Mouse (Mus musculus) myocyte (in vitro differentiated cells): ENCODE measurements around the gene Mad1l1.

ENCODE experiments used
- MAX ChIP-seq: IDR thresholded peaks from one replicate; pipeline ENCODE4 v1.6.1; 2011; ENCODE audit warnings: low read depth, mild to moderate bottlenecking, control low read depth
- MYOD1 ChIP-seq, 3 experiments: IDR thresholded peaks; one replicate each; pipeline ENCODE4 v1.6.1; 2011; ENCODE audit warnings: control low read depth in 2 of 3, low read depth in 2 of 3, mild to moderate bottlenecking in 2 of 3, moderate library complexity in 1 of 3; ENCODE audit not compliant: insufficient read length in 2 of 3, control insufficient read depth in 1 of 3
- MYOG ChIP-seq, 3 experiments: IDR thresholded peaks; one replicate each; pipeline ENCODE4 v1.6.1; 2011; ENCODE audit warnings: control low read depth in 2 of 3, low read depth in 2 of 3, mild to moderate bottlenecking in 2 of 3; ENCODE audit not compliant: insufficient read length in 2 of 3, control insufficient read depth in 1 of 3, insufficient read depth in 1 of 3
- POLR2A ChIP-seq: IDR thresholded peaks from one replicate; pipeline ENCODE4 v1.6.1; 2011; ENCODE audit warnings: low read depth, mild to moderate bottlenecking, control low read depth, moderate library complexity; ENCODE audit not compliant: insufficient read length
- POLR2AphosphoS2 ChIP-seq: IDR thresholded peaks from one replicate; pipeline ENCODE4 v1.6.1; 2011; ENCODE audit warnings: low read depth, control low read depth; ENCODE audit not compliant: insufficient read length
- TCF12 ChIP-seq: IDR thresholded peaks from one replicate; pipeline ENCODE4 v1.6.1; 2011; ENCODE audit warnings: mild to moderate bottlenecking, control low read depth; ENCODE audit not compliant: poor library complexity, insufficient read depth, severe bottlenecking
- USF1 ChIP-seq: IDR thresholded peaks from one replicate; pipeline ENCODE4 v1.6.1; 2011; ENCODE audit warnings: low read depth, mild to moderate bottlenecking, control low read depth, moderate library complexity

DNA sequence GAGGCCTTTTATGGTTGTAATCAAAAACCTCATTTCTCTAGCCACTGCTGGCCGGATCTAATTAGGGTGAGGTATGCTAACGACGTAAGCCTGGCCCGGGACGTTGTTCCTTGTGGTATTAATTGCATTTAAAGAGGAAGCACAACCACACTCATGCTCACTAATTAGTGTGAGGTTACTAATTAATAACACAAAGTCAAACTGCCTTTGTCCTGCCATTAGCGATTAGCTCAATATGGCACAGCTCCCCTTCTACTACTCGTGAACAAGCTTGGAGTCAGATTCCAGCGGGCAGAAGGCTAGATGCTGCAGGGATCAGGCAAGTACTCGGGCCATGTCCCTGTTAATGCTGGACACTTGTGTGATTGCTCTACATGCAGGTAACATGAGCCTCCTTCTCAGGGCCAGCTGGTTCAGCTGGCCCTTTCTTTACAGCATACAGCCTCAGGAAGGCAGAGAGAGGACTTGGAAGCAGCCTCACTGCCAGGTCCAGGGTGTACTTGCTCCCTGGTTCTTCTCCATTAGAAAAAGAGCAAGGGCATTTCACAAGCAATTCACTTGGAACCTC, 192.9 kb downstream of the Mad1l1 start:
- TF ChIP-seq TCF12 (no peak), POLR2A (no peak), POLR2AphosphoS2 (no peak), USF1 (no peak), MAX (no peak), MYOG (IDR thresholded peaks at IDR 0.05; ENCODE audit: control insufficient read depth in 1 of 3, insufficient read depth in 1 of 3, insufficient read length in 2 of 3, low read depth in 2 of 3) (no peak), MYOD1 (IDR thresholded peaks at IDR 0.05; ENCODE audit: control insufficient read depth in 1 of 3, insufficient read length in 2 of 3, low read depth in 2 of 3) (peak in 1 of 3 experiments; percentile 4)
